2 mouse cellular contexts compared by ENCODE assay signal in the genomic region with DNA sequence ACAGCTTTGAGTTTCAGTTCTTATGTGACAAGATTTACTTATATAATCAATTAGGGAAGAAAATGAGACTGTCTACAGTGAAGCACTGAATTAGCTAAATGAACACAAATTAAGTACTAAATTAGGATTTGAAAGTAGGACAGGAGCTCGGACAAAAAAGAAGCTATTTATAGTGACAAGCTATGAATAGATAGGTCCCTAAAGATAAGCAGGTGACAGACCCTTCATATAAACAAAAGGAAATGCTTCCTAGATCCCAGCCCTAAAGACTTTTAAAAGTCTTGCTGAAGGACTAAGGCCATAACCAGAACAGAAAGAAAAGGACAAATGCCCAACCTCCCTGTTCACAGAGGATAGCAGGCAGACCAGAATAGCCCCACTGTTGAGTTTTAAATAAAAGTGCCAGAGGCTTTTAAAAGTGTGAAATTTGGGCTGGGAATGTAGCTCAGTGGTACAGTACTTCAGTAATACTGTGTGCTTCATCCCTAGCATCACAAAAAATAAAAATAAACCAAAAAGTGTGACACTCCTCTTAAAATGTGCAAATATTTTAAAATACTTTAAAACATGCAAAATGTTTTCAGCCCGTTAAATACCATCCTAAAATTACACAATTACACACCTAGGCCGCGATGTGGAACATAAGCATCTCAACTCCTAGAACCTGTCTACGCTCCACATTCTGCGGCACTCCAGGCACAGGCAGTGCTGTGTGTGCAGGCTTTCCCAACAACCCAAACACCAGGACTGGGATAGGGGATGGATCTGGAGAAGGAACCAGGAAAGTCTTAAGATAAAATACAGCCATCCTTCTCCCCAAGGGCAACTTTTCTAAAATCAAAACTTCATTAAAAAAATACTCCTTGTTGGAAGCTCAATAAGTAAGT.
TF ChIP-seq lines count a peak whose summit lies in the region.

No protein-coding gene starts in this region.

TF ChIP-seq in CH12.LX, 34 proteins besides CTCF, POLR2A, EP300 and RAD21:
- TF ChIP-seq E2F4 (IDR thresholded peaks at IDR 0.05; ENCODE audit: insufficient replicate concordance, low read depth, low read length) (no peak), MEF2A (IDR thresholded peaks at IDR 0.05; ENCODE audit: borderline replicate concordance, low read depth, low read length) (0 out of 2 replicates have a peak, but pooled peaks have one; percentile 13), SIN3A (IDR thresholded peaks at IDR 0.05; ENCODE audit: low read length) (peak; percentile 54; the same call in 1 of the 2 replicates)
TF ChIP-seq in CH12.LX: peak in this region for 2.

TF ChIP-seq in MEL, 35 proteins besides CTCF, POLR2A, EP300 and RAD21:
- TF ChIP-seq MEF2A (IDR thresholded peaks at IDR 0.05; ENCODE audit: extremely low read depth, insufficient replicate concordance, low read depth, low read length, poor library complexity, severe bottlenecking), result peak; percentile 71; the same call in 1 of the 2 replicates
- no peak for TF ChIP-seq USF2 (IDR thresholded peaks at IDR 0.05; ENCODE audit: borderline replicate concordance in 1 of 2, insufficient read depth in 1 of 2, low read depth in 1 of 2, low read length in 2 of 2)
